Mouse (Mus musculus) lung, postnatal 0 days (tissue): ENCODE measurements around the gene Cdkl1.

Source experiments
- CTCF ChIP-seq: IDR thresholded peaks from 2 replicates; pipeline ENCODE4 v1.5.1; 2016; ENCODE audit warnings: antibody characterized with exemption, mild to moderate bottlenecking
- EP300 ChIP-seq: IDR thresholded peaks from 2 replicates; pipeline ENCODE4 v1.6.1; 2016; ENCODE audit warnings: antibody characterized with exemption, mild to moderate bottlenecking, control low read depth

GRCm38 (mm10) chr12:69756015-69756414 is 35.1 kb downstream of the Cdkl1 start:
- TF ChIP-seq CTCF (no peak), EP300 (no peak)
